Mouse (Mus musculus) adrenal gland (tissue): ENCODE results near the gene Gm3015.
"Not testable (repeated sequence)": the region's sequence is repeated elsewhere in the genome, so short reads cannot be mapped to it uniquely, and the experiment has no call there.

Experiments
- intact Hi-C: fragments of 180-260 bp; cut with DNase I; formaldehyde crosslinking; loops from one replicate; pipeline ENCODE4 v1.15.1; 2025
- long read RNA-seq, 2 experiments: library from polyadenylated mRNA; unstranded; transcript quantifications; one replicate each; pipeline ENCODE4 v2.0.0; 2020; ENCODE audit warnings: borderline replicate concordance in 1 of 2; ENCODE audit not compliant: insufficient replicate concordance in 1 of 2

Gene Gm3015
- long read RNA-seq, experiment 1: 0 reads
- long read RNA-seq, experiment 2: 0 reads

- intact Hi-C loops: not testable (repeated sequence)
These were observed at the start of gene Gm3015 for GRCm38 (mm10) chr14:42768721-42769120. TSS of gene Gm3015 (minus strand) at chr14:42768821.

DNA sequence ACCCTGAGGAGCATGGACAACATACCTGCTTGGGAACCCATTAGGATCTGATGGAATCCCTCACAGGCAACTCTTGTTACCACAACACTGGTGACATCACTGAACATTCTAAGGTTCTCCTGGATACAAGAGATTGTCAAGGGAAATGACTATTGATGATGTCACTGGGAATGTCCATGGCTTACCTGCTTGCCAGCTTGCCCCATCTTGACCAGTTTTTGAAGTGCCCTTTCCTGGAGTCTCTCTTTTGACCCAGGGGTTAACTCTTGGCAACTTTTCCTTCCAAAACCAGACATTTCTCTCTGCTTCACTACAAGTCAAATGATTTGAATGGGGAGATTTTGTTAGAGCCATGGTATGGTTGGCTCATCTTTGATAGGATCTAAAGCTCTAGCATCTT is 29.3 kb upstream of the Gm3015 start, which contains the start of gene Gm10377:
TSS of gene Gm10377 (minus strand) at position 101 of the 400 bp plus-strand sequence.
- intact Hi-C loops: not testable (repeated sequence)
